Mouse (Mus musculus) neural tube, embryonic 15.5 days (tissue): ENCODE measurements around the gene Dennd1b. TPM values are rescaled to one million over a fixed set of nuclear protein-coding genes. Genes with fewer than 3 reads are reported as not detected.

Experiments used
- ATAC-seq: fragments of 200-750 bp; cut with Nextera tagmentation; 2 replicates; pipeline ENCODE4 v1.8.0; 2017; ENCODE audit warnings: mild to moderate bottlenecking, moderate TSS enrichment, moderate library complexity; ENCODE audit not compliant: low FRiP score
- H3K27ac ChIP-seq: fragments of 300-500 bp; sonication (generic); replicated peaks from 2 replicates; pipeline ENCODE4 v1.5.1; 2015; ENCODE audit warnings: mild to moderate bottlenecking, inconsistent platforms
- H3K27me3 ChIP-seq: fragments of 300-500 bp; sonication (generic); replicated peaks from 2 replicates; pipeline ENCODE4 v1.6.1; 2015; ENCODE audit warnings: inconsistent platforms
- H3K36me3 ChIP-seq: fragments of 300-500 bp; sonication (generic); 2 replicates; pipeline ENCODE4 v1.6.1; 2015; ENCODE audit warnings: inconsistent platforms
- H3K4me1 ChIP-seq: fragments of 300-500 bp; sonication (generic); 2 replicates; pipeline ENCODE4 v1.6.1; 2015; ENCODE audit warnings: inconsistent platforms
- H3K4me2 ChIP-seq: fragments of 300-500 bp; sonication (generic); 2 replicates; pipeline ENCODE4 v1.6.1; 2015; ENCODE audit warnings: inconsistent platforms, mild to moderate bottlenecking, moderate library complexity
- H3K4me3 ChIP-seq: fragments of 300-500 bp; sonication (generic); replicated peaks from 2 replicates; pipeline ENCODE4 v1.5.1; 2015; ENCODE audit warnings: mild to moderate bottlenecking, inconsistent platforms
- H3K9ac ChIP-seq: fragments of 300-500 bp; sonication (generic); replicated peaks from 2 replicates; pipeline ENCODE4 v1.6.1; 2015; ENCODE audit warnings: mild to moderate bottlenecking, inconsistent platforms
- H3K9me3 ChIP-seq: fragments of 300-500 bp; sonication (generic); replicated peaks from 2 replicates; pipeline ENCODE4 v1.6.1; 2016; ENCODE audit warnings: inconsistent platforms
- WGBS: fragments of 180-500 bp; shearing (Covaris S2); methylation state at CpG from one replicate; pipeline ENCODE4 v1.1.7; 2015; ENCODE audit warnings: mixed read lengths; 5-methylcytosine and 5-hydroxymethylcytosine counted together
- polyA plus RNA-seq: library from polyadenylated mRNA; unstranded; fragments of >200 nt; fragmentation: Nextera tagmentation; extraction: Ambion mirVana; gene quantifications from 2 replicates; pipeline ENCODE4 v1.2.1, GENCODE M21; 2015

Gene Dennd1b
- polyA plus RNA-seq, 1 experiment from 2014 or later: 9.1 TPM

GRCm38 (mm10) chr1:139174058-139174832 lies 211.0 kb downstream of the Dennd1b start:
- 83% methylated on average over 3 of the region's 3 CpGs for WGBS
- Histone ChIP-seq H3K27me3 (no peaks in the 10 kb centered on the region), H3K9me3 (no peaks in the 10 kb centered on the region), H3K4me3 (no peak overlapping the region), H3K36me3 (peaks cover 10% of the 10 kb centered on the region), H3K4me1 (no peaks in the 10 kb centered on the region), H3K9ac (no peak overlapping the region), H3K4me2 (no peak overlapping the region), H3K27ac (no peak overlapping the region)
- ATAC-seq: no peak

- 84% methylated on average over 1 of the region's 1 CpGs for WGBS
- no peak for ATAC-seq
- no peaks in the 10 kb centered on the region for H3K4me1 ChIP-seq
These were observed 216.5 kb downstream of the Dennd1b start for GRCm38 (mm10) chr1:139179707-139180106.

GRCm38 (mm10) chr1:139180481-139181149 lies 217.4 kb downstream of the Dennd1b start:
- WGBS: 67% methylated on average over 6 of the region's 6 CpGs
- no peak overlapping the region for H3K27ac ChIP-seq
- H3K4me3 ChIP-seq: no peak overlapping the region
- ATAC-seq: no peak
- no peaks in the 10 kb centered on the region for H3K27me3 ChIP-seq
- no peaks in the 10 kb centered on the region for H3K4me1 ChIP-seq
- H3K9me3 ChIP-seq: no peaks in the 10 kb centered on the region
- H3K4me2 ChIP-seq: no peak overlapping the region
- H3K36me3 ChIP-seq: no peaks in the 10 kb centered on the region
- no peak overlapping the region for H3K9ac ChIP-seq

More at GRCm38 (mm10) chr1:139179707-139180106, 216.5 kb downstream of the Dennd1b start:
- H3K9me3 ChIP-seq: no peaks in the 10 kb centered on the region
- H3K27ac ChIP-seq: no peak overlapping the region
- no peaks in the 10 kb centered on the region for H3K36me3 ChIP-seq
- H3K4me2 ChIP-seq: no peak overlapping the region
- no peak overlapping the region for H3K9ac ChIP-seq
- no peaks in the 10 kb centered on the region for H3K27me3 ChIP-seq
- H3K4me3 ChIP-seq: no peak overlapping the region

DNA sequence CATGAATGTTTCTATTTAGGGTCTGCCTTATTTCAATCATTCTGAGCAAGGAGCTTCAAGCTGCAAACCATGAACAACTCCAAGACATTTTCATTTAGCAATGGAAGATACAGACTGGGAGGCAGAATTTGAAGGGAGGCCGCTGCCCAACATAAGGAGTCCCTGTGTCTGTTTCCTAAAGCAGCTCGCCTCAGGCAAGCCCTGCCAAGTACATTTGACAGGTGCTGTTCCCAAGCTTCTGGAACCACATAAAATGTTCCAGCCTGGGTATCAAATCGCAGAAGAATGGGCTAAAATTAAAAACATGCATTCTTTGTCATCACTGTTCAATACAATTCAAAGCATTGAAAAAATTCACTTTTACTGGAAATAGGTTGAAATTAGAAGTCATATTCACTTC lies 229.4 kb downstream of the Dennd1b start:
- Histone ChIP-seq H3K4me3 (no peak overlapping the region), H3K9me3 (no peaks in the 10 kb centered on the region), H3K4me1 (no peaks in the 10 kb centered on the region), H3K9ac (no peak overlapping the region), H3K27me3 (no peaks in the 10 kb centered on the region), H3K27ac (no peak overlapping the region), H3K36me3 (no peaks in the 10 kb centered on the region), H3K4me2 (no peak overlapping the region)
- no peak for ATAC-seq
- 85% methylated on average over 3 of the region's 3 CpGs for WGBS

- ATAC-seq: no peak
- H3K9ac ChIP-seq: no peak overlapping the region
- no peak overlapping the region for H3K4me2 ChIP-seq
- H3K4me3 ChIP-seq: no peak overlapping the region
- 64% methylated on average over 2 of the region's 2 CpGs for WGBS
- H3K27ac ChIP-seq: no peak overlapping the region
- H3K27me3 ChIP-seq: no peaks in the 10 kb centered on the region
- no peaks in the 10 kb centered on the region for H3K36me3 ChIP-seq
- no peaks in the 10 kb centered on the region for H3K9me3 ChIP-seq
- no peaks in the 10 kb centered on the region for H3K4me1 ChIP-seq
These were observed 230.8 kb downstream of the Dennd1b start for GRCm38 (mm10) chr1:139194011-139194410.

- Histone ChIP-seq H3K36me3 (no peaks in the 10 kb centered on the region), H3K27me3 (no peaks in the 10 kb centered on the region), H3K4me2 (no peak overlapping the region), H3K4me1 (no peaks in the 10 kb centered on the region), H3K27ac (no peak overlapping the region), H3K9ac (no peak overlapping the region), H3K9me3 (no peaks in the 10 kb centered on the region), H3K4me3 (no peak overlapping the region)
- WGBS: 32% methylated on average over 5 of the region's 5 CpGs
- no peak for ATAC-seq
These were observed 231.3 kb downstream of the Dennd1b start for GRCm38 (mm10) chr1:139194428-139195028.

GRCm38 (mm10) chr1:139203026-139203425 lies 239.8 kb downstream of the Dennd1b start:
- Histone ChIP-seq H3K36me3 (no peaks in the 10 kb centered on the region), H3K9me3 (no peaks in the 10 kb centered on the region), H3K27ac (no peak overlapping the region), H3K9ac (no peak overlapping the region), H3K4me1 (peaks cover 5% of the 10 kb centered on the region; the same call in 1 of the 2 replicates), H3K4me3 (no peak overlapping the region), H3K27me3 (no peaks in the 10 kb centered on the region), H3K4me2 (no peak overlapping the region)
- no peak for ATAC-seq
- 49% methylated on average over 5 of the region's 5 CpGs for WGBS

- H3K4me3 ChIP-seq: no peak overlapping the region
- no peak overlapping the region for H3K4me2 ChIP-seq
- peaks cover 17% of the 10 kb centered on the region for H3K4me1 ChIP-seq
- no peaks in the 10 kb centered on the region for H3K9me3 ChIP-seq
- WGBS: 71% methylated on average over 4 of the region's 4 CpGs
- H3K27me3 ChIP-seq: no peaks in the 10 kb centered on the region
- no peaks in the 10 kb centered on the region for H3K36me3 ChIP-seq
- no peak overlapping the region for H3K27ac ChIP-seq
- H3K9ac ChIP-seq: no peak overlapping the region
- ATAC-seq: no peak
These were observed 243.0 kb downstream of the Dennd1b start for GRCm38 (mm10) chr1:139206259-139206658.

GRCm38 (mm10) chr1:139209796-139210195 lies 246.6 kb downstream of the Dennd1b start:
- 13% methylated on average over 7 of the region's 7 CpGs for WGBS
- no peak overlapping the region for H3K9ac ChIP-seq
- H3K36me3 ChIP-seq: no peaks in the 10 kb centered on the region
- H3K4me1 ChIP-seq: peaks cover 14% of the 10 kb centered on the region
- peak overlapping the region; percentile 48; the same call in 1 of the 2 replicates for H3K27ac ChIP-seq
- no peak overlapping the region for H3K4me3 ChIP-seq
- peak overlapping the region; percentile 27; the same call in 1 of the 2 replicates for H3K4me2 ChIP-seq
- no peaks in the 10 kb centered on the region for H3K27me3 ChIP-seq
- H3K9me3 ChIP-seq: no peaks in the 10 kb centered on the region
- peak; percentile 53; the same call in 1 of the 2 replicates for ATAC-seq

DNA sequence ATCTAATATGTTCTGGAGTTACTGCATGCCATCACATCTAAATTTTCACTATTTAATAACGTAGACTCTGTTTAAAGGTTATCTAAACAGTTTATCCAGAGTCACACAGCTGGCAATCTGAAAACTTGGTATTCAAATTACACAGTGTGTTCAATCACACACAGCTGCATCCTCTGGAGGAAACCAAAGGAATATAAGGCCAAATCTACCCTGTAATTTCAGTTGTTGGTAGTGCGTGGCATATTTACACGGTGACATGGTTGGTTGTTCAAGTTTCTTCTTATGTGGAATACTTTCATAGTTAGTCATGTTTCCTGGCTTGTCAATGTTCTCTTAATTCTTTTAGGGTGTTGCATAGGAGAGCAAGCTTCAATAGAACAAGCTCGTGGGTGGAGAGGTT lies 247.3 kb downstream of the Dennd1b start:
- Histone ChIP-seq H3K27ac (no peak overlapping the region), H3K9me3 (no peaks in the 10 kb centered on the region), H3K36me3 (no peaks in the 10 kb centered on the region), H3K27me3 (no peaks in the 10 kb centered on the region), H3K4me2 (no peak overlapping the region), H3K4me3 (no peak overlapping the region), H3K4me1 (peaks cover 14% of the 10 kb centered on the region), H3K9ac (no peak overlapping the region)
- ATAC-seq: no peak
- WGBS: 53% methylated on average over 4 of the region's 4 CpGs

- no peaks in the 10 kb centered on the region for H3K27me3 ChIP-seq
- H3K4me3 ChIP-seq: no peak overlapping the region
- no peaks in the 10 kb centered on the region for H3K36me3 ChIP-seq
- no peak overlapping the region for H3K4me2 ChIP-seq
- H3K9ac ChIP-seq: no peak overlapping the region
- no peak overlapping the region for H3K27ac ChIP-seq
- no peak for ATAC-seq
- 65% methylated on average over 8 of the region's 8 CpGs for WGBS
- 0 out of 2 replicates have a peak, but pooled peaks cover 3% of the 10 kb centered on the region for H3K4me1 ChIP-seq
- no peaks in the 10 kb centered on the region for H3K9me3 ChIP-seq
These were observed 252.1 kb downstream of the Dennd1b start for GRCm38 (mm10) chr1:139215311-139215710.

GRCm38 (mm10) chr1:139223804-139224203 lies 260.6 kb downstream of the Dennd1b start:
- WGBS: 66% methylated on average over 4 of the region's 4 CpGs

More at GRCm38 (mm10) chr1:139223804-139224203, 260.6 kb downstream of the Dennd1b start:
- Histone ChIP-seq H3K9ac (no peak overlapping the region), H3K4me1 (no peaks in the 10 kb centered on the region), H3K36me3 (no peaks in the 10 kb centered on the region), H3K4me3 (no peak overlapping the region), H3K27ac (no peak overlapping the region), H3K9me3 (no peaks in the 10 kb centered on the region), H3K4me2 (no peak overlapping the region), H3K27me3 (no peaks in the 10 kb centered on the region)
- ATAC-seq: no peak
